Mouse (Mus musculus) neural tube, embryonic 11.5 days (tissue): Measurements from ENCODE around the gene Casc3. TPM values are rescaled to one million over a fixed set of nuclear protein-coding genes. Genes with fewer than 3 reads are reported as not detected.

Experiments
- ATAC-seq: fragments of 200-750 bp; cut with Nextera tagmentation; 2 replicates; pipeline ENCODE4 v1.8.0; 2017; ENCODE audit warnings: moderate number of reproducible peaks, mild to moderate bottlenecking, moderate TSS enrichment, moderate library complexity; ENCODE audit not compliant: insufficient read depth, low FRiP score, low TSS enrichment
- DNase-seq: peaks from one replicate; pipeline ENCODE4 v3.0.0-alpha.2; 2015; ENCODE audit warnings: low spot score
- H3K27ac ChIP-seq: fragments of 300-500 bp; sonication (generic); 2 replicates; pipeline ENCODE4 v1.5.1; 2014; ENCODE audit warnings: low read depth, mild to moderate bottlenecking, low read length
- H3K27me3 ChIP-seq: fragments of 300-500 bp; sonication (generic); 2 replicates; pipeline ENCODE4 v1.6.1; 2014; ENCODE audit warnings: mild to moderate bottlenecking, low read length, mixed read lengths; ENCODE audit not compliant: control insufficient read depth, insufficient read depth
- H3K36me3 ChIP-seq: fragments of 300-500 bp; sonication (generic); 2 replicates; pipeline ENCODE4 v1.6.1; 2014; ENCODE audit warnings: mild to moderate bottlenecking, low read length, moderate library complexity, mixed read lengths; ENCODE audit not compliant: control insufficient read depth, insufficient read depth
- H3K4me1 ChIP-seq: fragments of 300-500 bp; sonication (generic); 2 replicates; pipeline ENCODE4 v1.6.1; 2014; ENCODE audit warnings: low read length, mixed read lengths; ENCODE audit not compliant: control insufficient read depth, insufficient read depth
- H3K4me2 ChIP-seq: fragments of 300-500 bp; sonication (generic); 2 replicates; pipeline ENCODE4 v1.6.1; 2014; ENCODE audit warnings: low read depth, mild to moderate bottlenecking, moderate library complexity
- H3K4me3 ChIP-seq: fragments of 300-500 bp; sonication (generic); 2 replicates; pipeline ENCODE4 v1.5.1; 2014; ENCODE audit warnings: low read depth, low read length
- H3K9ac ChIP-seq: fragments of 300-500 bp; sonication (generic); 2 replicates; pipeline ENCODE4 v1.6.1; 2014; ENCODE audit warnings: mild to moderate bottlenecking, low read length
- H3K9me3 ChIP-seq: fragments of 300-500 bp; sonication (generic); 2 replicates; pipeline ENCODE4 v1.6.1; 2016; ENCODE audit warnings: low read length; ENCODE audit not compliant: control insufficient read depth
- WGBS: fragments of 180-500 bp; shearing (Covaris S2); extraction: QIAGEN DNeasy Blood & Tissue Kit; methylation state at CpG from one replicate; pipeline ENCODE4 v1.1.7; 2014; 5-methylcytosine and 5-hydroxymethylcytosine counted together
- polyA plus RNA-seq: library from polyadenylated mRNA; unstranded; fragments of >200 nt; fragmentation: Nextera tagmentation; extraction: Ambion mirVana; gene quantifications from 2 replicates; pipeline ENCODE4 v1.2.1, GENCODE M21; 2014

Gene Casc3
- polyA plus RNA-seq, 1 experiment from 2014 or later = 59.4 TPM

- H3K27ac ChIP-seq = no peak overlapping the region
- no peak for DNase-seq
- H3K9ac ChIP-seq = no peak overlapping the region
- H3K4me1 ChIP-seq = peaks cover 13% of the 10 kb centered on the region
- WGBS = 88% methylated on average over 5 of the region's 5 CpGs
- no peaks in the 10 kb centered on the region for H3K9me3 ChIP-seq
- ATAC-seq = no peak
- no peak overlapping the region for H3K4me2 ChIP-seq
- H3K36me3 ChIP-seq = no peaks in the 10 kb centered on the region
- H3K4me3 ChIP-seq = no peak overlapping the region
- H3K27me3 ChIP-seq = no peaks in the 10 kb centered on the region
Observed at GRCm38 (mm10) chr11:98790631-98791205, 14.0 kb upstream of the Casc3 start.

GRCm38 (mm10) chr11:98791448-98791847, 13.3 kb upstream of the Casc3 start:
- Histone ChIP-seq H3K4me3 (no peak overlapping the region), H3K9me3 (no peaks in the 10 kb centered on the region), H3K4me2 (no peak overlapping the region), H3K27me3 (no peaks in the 10 kb centered on the region), H3K9ac (no peak overlapping the region), H3K27ac (no peak overlapping the region), H3K4me1 (peaks cover 10% of the 10 kb centered on the region), H3K36me3 (no peaks in the 10 kb centered on the region)
- no peak for ATAC-seq
- WGBS = 80% methylated on average over 1 of the region's 1 CpGs
- no peak for DNase-seq

- Histone ChIP-seq H3K9me3 (no peaks in the 10 kb centered on the region), H3K9ac (no peak overlapping the region), H3K4me3 (no peak overlapping the region), H3K27ac (no peak overlapping the region), H3K27me3 (no peaks in the 10 kb centered on the region), H3K4me2 (no peak overlapping the region), H3K4me1 (peaks cover 7% of the 10 kb centered on the region), H3K36me3 (no peaks in the 10 kb centered on the region)
- ATAC-seq (no peak), DNase-seq (no peak)
- 24% methylated on average over 4 of the region's 4 CpGs for WGBS
Observed at GRCm38 (mm10) chr11:98792081-98792480, 12.6 kb upstream of the Casc3 start.

DNA sequence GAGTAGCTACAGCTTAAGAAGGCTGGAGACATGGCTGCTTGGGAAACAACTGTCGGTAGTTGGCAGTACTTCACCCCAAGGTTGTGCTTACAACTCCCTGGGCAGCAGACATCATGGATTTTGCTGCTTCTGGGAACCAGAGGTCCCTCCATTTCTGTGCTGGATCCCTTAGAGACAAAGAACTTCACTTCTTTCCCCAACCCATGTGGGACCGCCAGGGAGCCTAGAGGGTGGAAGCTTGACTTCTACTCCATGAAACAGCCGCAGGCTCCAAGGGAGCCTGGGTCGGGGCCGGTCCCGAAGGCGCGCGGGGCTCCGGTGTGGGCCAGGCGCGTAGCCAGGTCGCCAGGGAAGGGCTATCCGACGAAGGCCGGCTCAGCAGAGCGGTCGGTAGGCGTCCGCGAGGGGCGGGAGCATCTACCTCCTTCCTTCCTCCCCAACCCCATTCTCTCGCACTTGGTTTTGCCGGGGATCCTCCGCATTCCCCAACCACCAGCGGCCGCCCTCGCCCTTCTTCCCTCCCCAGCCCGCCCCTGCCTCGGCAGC, 10.2 kb upstream of the Casc3 start:
- under 1% methylated on average over 23 of the region's 30 CpGs for WGBS
- ATAC-seq (peak; percentile 58; the same call in 1 of the 2 replicates), DNase-seq (no peak)

GRCm38 (mm10) chr11:98795015-98795713, 9.5 kb upstream of the Casc3 start, which contains the start of gene Msl1:
Gene Msl1, plus strand, starts transcription at chr11:98795516.
- 0% methylated on average over 41 of the region's 89 CpGs for WGBS
- Histone ChIP-seq H3K27me3 (no peaks in the 10 kb centered on the region), H3K36me3 (peaks cover 2% of the 10 kb centered on the region; the same call in 1 of the 2 replicates), H3K9me3 (no peaks in the 10 kb centered on the region), H3K4me2 (peak within 1 kb of the TSS; percentile 95), H3K4me1 (peaks cover 21% of the 10 kb centered on the region), H3K4me3 (peak within 1 kb of the TSS; percentile 100), H3K9ac (peak within 1 kb of the TSS; percentile 99), H3K27ac (peak within 1 kb of the TSS; percentile 99)
- DNase-seq (peak; percentile 92), ATAC-seq (peak; percentile 53)

More for the DNA sequence above, 10.2 kb upstream of the Casc3 start:
- no peaks in the 10 kb centered on the region for H3K36me3 ChIP-seq
- peaks cover 21% of the 10 kb centered on the region for H3K4me1 ChIP-seq
- no peaks in the 10 kb centered on the region for H3K9me3 ChIP-seq
- H3K9ac ChIP-seq = peak overlapping the region; percentile 99
- H3K4me3 ChIP-seq = peak overlapping the region; percentile 100
- H3K4me2 ChIP-seq = peak overlapping the region; percentile 95
- no peaks in the 10 kb centered on the region for H3K27me3 ChIP-seq
- peak overlapping the region; percentile 99 for H3K27ac ChIP-seq

DNA sequence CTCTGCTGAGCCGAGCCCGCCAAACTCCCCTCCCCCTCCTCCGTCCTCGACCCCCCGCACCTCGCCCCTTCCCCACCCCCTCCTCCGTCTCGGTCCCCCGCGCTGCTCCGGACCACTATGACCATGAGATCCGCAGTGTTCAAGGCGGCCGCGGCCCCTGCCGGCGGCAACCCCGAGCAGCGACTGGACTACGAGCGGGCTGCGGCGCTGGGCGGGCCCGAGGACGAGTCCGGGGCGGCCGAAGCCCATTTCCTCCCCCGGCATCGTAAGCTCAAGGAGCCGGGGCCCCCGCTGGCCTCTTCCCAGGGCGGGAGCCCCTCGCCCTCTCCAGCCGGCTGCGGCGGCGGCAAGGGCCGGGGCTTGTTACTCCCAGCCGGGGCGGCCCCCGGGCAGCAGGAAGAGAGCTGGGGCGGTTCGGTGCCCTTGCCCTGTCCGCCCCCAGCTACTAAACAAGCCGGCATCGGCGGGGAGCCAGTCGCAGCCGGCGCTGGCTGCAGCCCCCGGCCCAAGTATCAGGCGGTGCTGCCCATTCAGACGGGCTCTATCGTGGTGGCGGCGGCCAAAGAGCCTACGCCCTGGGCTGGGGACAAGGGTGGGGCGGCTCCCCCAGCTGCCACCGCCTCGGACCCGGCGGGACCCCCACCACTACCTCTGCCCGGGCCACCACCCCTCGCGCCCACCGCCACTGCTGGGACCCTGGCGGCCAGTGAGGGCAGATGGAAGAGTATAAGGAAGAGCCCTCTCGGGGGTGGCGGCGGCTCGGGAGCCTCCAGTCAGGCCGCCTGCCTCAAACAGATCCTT, 8.8 kb upstream of the Casc3 start:
- Histone ChIP-seq H3K27ac (peak overlapping the region; percentile 99), H3K4me3 (peak overlapping the region; percentile 100), H3K4me2 (peak overlapping the region; percentile 95), H3K4me1 (peaks cover 21% of the 10 kb centered on the region), H3K36me3 (peaks cover 8% of the 10 kb centered on the region; the same call in 1 of the 2 replicates), H3K9ac (peak overlapping the region; percentile 99), H3K27me3 (no peaks in the 10 kb centered on the region), H3K9me3 (no peaks in the 10 kb centered on the region)
- ATAC-seq = peak; percentile 41
- peak; percentile 68 for DNase-seq
- WGBS = under 1% methylated on average over 59 of the region's 74 CpGs

- ATAC-seq (peak; percentile 31; the same call in 1 of the 2 replicates), DNase-seq (peak; percentile 79)
- peaks cover 10% of the 10 kb centered on the region; the same call in 1 of the 2 replicates for H3K36me3 ChIP-seq
- peak overlapping the region; percentile 95 for H3K4me2 ChIP-seq
- no peaks in the 10 kb centered on the region for H3K9me3 ChIP-seq
- H3K27me3 ChIP-seq = no peaks in the 10 kb centered on the region
- H3K4me3 ChIP-seq = peak overlapping the region; percentile 100
- peak overlapping the region; percentile 99 for H3K9ac ChIP-seq
- H3K4me1 ChIP-seq = peaks cover 21% of the 10 kb centered on the region
- WGBS = 4% methylated on average over 23 of the region's 23 CpGs
- peak overlapping the region; percentile 99 for H3K27ac ChIP-seq
Observed at GRCm38 (mm10) chr11:98796515-98797216, 8.0 kb upstream of the Casc3 start.

GRCm38 (mm10) chr11:98797306-98797705, 7.4 kb upstream of the Casc3 start:
- peaks cover 21% of the 10 kb centered on the region for H3K4me1 ChIP-seq
- no peak for DNase-seq
- H3K4me3 ChIP-seq = peak overlapping the region; percentile 100

More at GRCm38 (mm10) chr11:98797306-98797705, 7.4 kb upstream of the Casc3 start:
- H3K27me3 ChIP-seq = no peaks in the 10 kb centered on the region
- no peak for ATAC-seq
- H3K9me3 ChIP-seq = no peaks in the 10 kb centered on the region
- H3K27ac ChIP-seq = no peak overlapping the region
- 16% methylated on average over 5 of the region's 5 CpGs for WGBS
- H3K4me2 ChIP-seq = peak overlapping the region; percentile 95
- H3K9ac ChIP-seq = peak overlapping the region; percentile 99
- H3K36me3 ChIP-seq = peaks cover 13% of the 10 kb centered on the region; the same call in 1 of the 2 replicates
